Mouse (Mus musculus): ENCODE results near the gene Mfng.

- TF ChIP-seq POLR2A (IDR thresholded peaks at IDR 0.05; ENCODE audit: insufficient read depth, low read length) = no peak
- TF ChIP-seq EP300 (IDR thresholded peaks at IDR 0.05; ENCODE audit: insufficient read depth, low read depth, low read length) = peak; percentile 47; the same call in 1 of the 2 replicates
- no peak for TF ChIP-seq CTCF (IDR thresholded peaks at IDR 0.05; ENCODE audit: low read depth, low read length)
Measured at GRCm38 (mm10) chr15:78807141-78807540, 33.9 kb upstream of the Mfng start.
